Mouse (Mus musculus) CH12.LX (cell line): ENCODE measurements at regions not wholly inside any gene's neighbourhood (a gene's known extent, or its start where the extent isn't known, plus 50 kb on each side); places are given as distances from the start of the nearest gene placed in this dataset.
"Not testable (repeated sequence)": the region's sequence is repeated elsewhere in the genome, so short reads cannot be mapped to it uniquely, and the experiment has no call there.

Experiments
- DNase-seq: peaks from one replicate; pipeline ENCODE4 v3.0.0-alpha.2; 2013; ENCODE audit errors: extremely low read depth
- H3K27ac ChIP-seq: 2 replicates; pipeline ENCODE4 v1.5.1; 2012; ENCODE audit warnings: low read depth, mild to moderate bottlenecking, control low read depth, moderate library complexity; ENCODE audit not compliant: insufficient read depth
- H3K27me3 ChIP-seq: replicated peaks from 2 replicates; pipeline ENCODE3; 2012; ENCODE audit warnings: inconsistent platforms
- H3K36me3 ChIP-seq, 2 experiments: replicated peaks in 1 of 2; 2 replicates each; pipeline versions ENCODE3 to v1.6.1; 2012; ENCODE audit warnings: inconsistent platforms in 1 of 2, low read length in 1 of 2, mild to moderate bottlenecking in 1 of 2, mixed read lengths in 1 of 2, moderate library complexity in 1 of 2; ENCODE audit not compliant: control insufficient read depth in 1 of 2, insufficient read depth in 1 of 2
- H3K4me1 ChIP-seq, 2 experiments: 2 replicates each; pipeline ENCODE4 v1.6.1; 2012; ENCODE audit warnings: inconsistent platforms in 1 of 2, moderate library complexity in 1 of 2; ENCODE audit not compliant: insufficient read depth in 2 of 2, control insufficient read depth in 1 of 2
- H3K4me2 ChIP-seq: 2 replicates; pipeline ENCODE4 v1.6.1; 2012; ENCODE audit warnings: low read depth, mild to moderate bottlenecking, control low read depth; ENCODE audit not compliant: poor library complexity, insufficient read depth, severe bottlenecking
- H3K4me3 ChIP-seq, 3 experiments: fragments of 150-350 bp in 1 of 3; sonication (generic) in 1 of 3; replicated peaks in 1 of 3; 2 replicates each; pipeline versions ENCODE3 to v1.5.1; 2011 to 2012; ENCODE audit warnings: low read depth in 2 of 3, low read length in 2 of 3, mild to moderate bottlenecking in 2 of 3, moderate library complexity in 2 of 3, control low read depth in 1 of 3, improper control_type of control experiment in 1 of 3, inconsistent platforms in 1 of 3, mixed read lengths in 1 of 3; ENCODE audit not compliant: poor library complexity in 1 of 3
- H3K79me2 ChIP-seq: replicated peaks from 2 replicates; pipeline ENCODE4 v1.6.1; 2012; ENCODE audit warnings: mild to moderate bottlenecking, moderate library complexity; ENCODE audit not compliant: control insufficient read depth, poor library complexity, insufficient read depth, severe bottlenecking; ENCODE audit errors: extremely low read depth
- H3K9ac ChIP-seq: 2 replicates; pipeline ENCODE4 v1.6.1; 2012; ENCODE audit warnings: low read depth, mild to moderate bottlenecking, control low read depth, moderate library complexity; ENCODE audit not compliant: insufficient read depth
- H3K9me3 ChIP-seq: replicated peaks from 2 replicates; pipeline ENCODE3; 2012; ENCODE audit warnings: low read length, inconsistent platforms, mixed read lengths
- CHD1 ChIP-seq: IDR thresholded peaks from 2 replicates; pipeline ENCODE4 v1.6.1; 2012; ENCODE audit warnings: low read depth, low read length, improper control_type of control experiment, inconsistent platforms
- CHD2 ChIP-seq: IDR thresholded peaks from 2 replicates; pipeline ENCODE4 v1.6.1; 2011; ENCODE audit warnings: low read length, improper control_type of control experiment
- E2F4 ChIP-seq: IDR thresholded peaks from 2 replicates; pipeline ENCODE4 v1.6.1; 2011; ENCODE audit warnings: low read depth, low read length, improper control_type of control experiment; ENCODE audit not compliant: insufficient replicate concordance
- ELF1 ChIP-seq: IDR thresholded peaks from 2 replicates; pipeline ENCODE4 v1.6.1; 2014; ENCODE audit warnings: low read depth, mild to moderate bottlenecking, inconsistent platforms, low read length, improper control_type of control experiment
- EP300 ChIP-seq: IDR thresholded peaks from 2 replicates; pipeline ENCODE4 v1.6.1; 2011; ENCODE audit warnings: low read length, improper control_type of control experiment
- ETS1 ChIP-seq: conservative IDR thresholded peaks from 2 replicates; pipeline ENCODE4 v1.6.1; 2012; ENCODE audit warnings: low read depth, mild to moderate bottlenecking, inconsistent platforms, low read length, improper control_type of control experiment, moderate library complexity
- GABPA ChIP-seq: IDR thresholded peaks from 2 replicates; pipeline ENCODE4 v1.6.1; 2012; ENCODE audit warnings: low read depth, low read length, improper control_type of control experiment, inconsistent platforms; ENCODE audit not compliant: insufficient replicate concordance
- KAT2A ChIP-seq: IDR thresholded peaks from 2 replicates; pipeline ENCODE4 v1.6.1; 2012; ENCODE audit warnings: low read length, improper control_type of control experiment, inconsistent platforms; ENCODE audit not compliant: insufficient replicate concordance
- MAFK ChIP-seq: IDR thresholded peaks from 2 replicates; pipeline ENCODE4 v1.6.1; 2011; ENCODE audit warnings: low read length, improper control_type of control experiment; ENCODE audit not compliant: insufficient replicate concordance
- MAX ChIP-seq: IDR thresholded peaks from 2 replicates; pipeline ENCODE4 v1.6.1; 2011; ENCODE audit warnings: low read length, improper control_type of control experiment
- MAZ ChIP-seq: IDR thresholded peaks from 2 replicates; pipeline ENCODE4 v1.6.1; 2012; ENCODE audit warnings: low read depth, mild to moderate bottlenecking, inconsistent platforms, low read length, improper control_type of control experiment, moderate library complexity
- MEF2A ChIP-seq: IDR thresholded peaks from 2 replicates; pipeline ENCODE4 v1.6.1; 2014; ENCODE audit warnings: low read depth, mild to moderate bottlenecking, inconsistent platforms, low read length, improper control_type of control experiment, borderline replicate concordance
- MXI1 ChIP-seq: IDR thresholded peaks from 2 replicates; pipeline ENCODE4 v1.6.1; 2011; ENCODE audit warnings: mild to moderate bottlenecking, low read depth, low read length, improper control_type of control experiment
- NRF1 ChIP-seq: IDR thresholded peaks from 2 replicates; pipeline ENCODE4 v1.6.1; 2014; ENCODE audit warnings: low read depth, mild to moderate bottlenecking, inconsistent platforms, low read length, improper control_type of control experiment, moderate library complexity
- PAX5 ChIP-seq: IDR thresholded peaks from 2 replicates; pipeline ENCODE4 v1.6.1; 2012; ENCODE audit warnings: low read length, inconsistent platforms, mixed read lengths
- POLR2A ChIP-seq: IDR thresholded peaks from 2 replicates; pipeline ENCODE4 v1.6.1; 2011; ENCODE audit warnings: low read depth, mild to moderate bottlenecking, improper control_type of control experiment, low read length
- POLR2AphosphoS2 ChIP-seq: IDR thresholded peaks from 2 replicates; pipeline ENCODE4 v1.6.1; 2011; ENCODE audit warnings: low read depth, low read length, improper control_type of control experiment
- RAD21 ChIP-seq: IDR thresholded peaks from 2 replicates; pipeline ENCODE4 v1.6.1; 2011; ENCODE audit warnings: low read depth, mild to moderate bottlenecking, low read length, improper control_type of control experiment, moderate library complexity
- SIN3A ChIP-seq: IDR thresholded peaks from 2 replicates; pipeline ENCODE4 v1.6.1; 2012; ENCODE audit warnings: low read length, improper control_type of control experiment, inconsistent platforms
- TBP ChIP-seq: conservative IDR thresholded peaks from 2 replicates; pipeline ENCODE4 v1.6.1; 2011; ENCODE audit warnings: low read depth, low read length, improper control_type of control experiment
- TCF12 ChIP-seq: IDR thresholded peaks from 2 replicates; pipeline ENCODE4 v1.6.1; 2014; ENCODE audit warnings: low read depth, mild to moderate bottlenecking, inconsistent platforms, low read length, improper control_type of control experiment
- ZNF384 ChIP-seq: IDR thresholded peaks from 2 replicates; pipeline ENCODE4 v1.6.1; 2012; ENCODE audit warnings: low read depth, low read length, improper control_type of control experiment, inconsistent platforms
- dilution Hi-C: fragments of 300-500 bp; cut with MboI; formaldehyde crosslinking; loops from 2 replicates; pipeline ENCODE4 v1.14.3; 2020; ENCODE audit warnings: low sequenced_read_pairs; ENCODE audit not compliant: extremely low pct_unique_long_range_greater_than_20kb, extremely low pct_ligation_motif_present
- in situ Hi-C: fragments of 300-500 bp; cut with MboI; formaldehyde crosslinking; loops from 3 replicates; pipeline ENCODE4 v1.14.3; 2019; ENCODE audit warnings: low sequenced_read_pairs, low pct_ligation_motif_present, low pct_unique_long_range_greater_than_20kb, mixed read lengths

DNA sequence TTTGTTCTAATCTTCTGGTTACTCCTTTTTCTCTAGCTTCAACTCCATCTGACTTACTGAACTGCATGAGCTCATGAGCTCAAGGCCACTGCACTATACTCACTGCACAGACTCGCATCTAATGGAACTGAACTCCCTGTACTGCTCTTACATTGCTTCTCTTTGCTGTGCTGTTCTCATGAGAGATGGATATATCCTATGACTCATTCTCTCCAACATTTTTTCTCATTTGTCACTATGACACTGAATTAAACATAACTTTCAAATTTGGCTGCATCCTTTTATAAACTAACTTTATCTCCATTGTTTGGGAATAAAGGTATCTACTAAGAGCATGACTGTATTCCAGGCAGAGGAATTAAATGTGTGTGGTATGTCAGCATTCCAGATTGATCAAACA is 806.2 kb downstream of the Rab28 start:
- no peaks in the 10 kb centered on the region for H3K4me1 ChIP-seq
- H3K4me2 ChIP-seq, result no peak overlapping the region
- H3K27me3 ChIP-seq, result no peaks in the 10 kb centered on the region
- no peak overlapping the region for H3K9ac ChIP-seq
- no peak for DNase-seq
- no peaks in the 10 kb centered on the region for H3K36me3 ChIP-seq
- no peak overlapping the region for H3K27ac ChIP-seq
- H3K9me3 ChIP-seq, result no peaks in the 10 kb centered on the region
- no peaks in the 10 kb centered on the region for H3K79me2 ChIP-seq
- dilution Hi-C loops (no loop called here), in situ Hi-C loops (no loop called here)
- H3K4me3 ChIP-seq, result no peak overlapping the region
- no peak for TF ChIP-seq MAX

DNA sequence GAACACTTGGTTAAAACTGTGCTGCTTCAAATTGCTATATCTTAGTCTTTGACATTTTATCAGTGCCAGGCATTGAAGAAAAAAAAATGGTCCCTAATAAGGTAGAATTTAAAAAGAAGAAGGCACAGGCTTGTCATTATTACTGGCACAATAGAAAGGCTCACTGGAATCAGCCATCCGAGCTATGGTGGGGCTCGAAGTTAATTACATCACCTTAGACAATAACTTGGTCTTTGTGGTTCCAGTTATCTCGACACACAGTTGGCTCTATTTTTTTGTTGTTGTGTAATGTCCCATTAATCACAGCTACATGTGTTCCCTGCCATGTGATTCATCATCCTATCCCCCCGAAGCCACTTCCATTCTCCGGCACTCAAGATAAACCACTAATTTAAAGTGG is 825.1 kb downstream of the Rab28 start:
- dilution Hi-C loops, result no loop called here
- H3K4me1 ChIP-seq, result no peaks in the 10 kb centered on the region

DNA sequence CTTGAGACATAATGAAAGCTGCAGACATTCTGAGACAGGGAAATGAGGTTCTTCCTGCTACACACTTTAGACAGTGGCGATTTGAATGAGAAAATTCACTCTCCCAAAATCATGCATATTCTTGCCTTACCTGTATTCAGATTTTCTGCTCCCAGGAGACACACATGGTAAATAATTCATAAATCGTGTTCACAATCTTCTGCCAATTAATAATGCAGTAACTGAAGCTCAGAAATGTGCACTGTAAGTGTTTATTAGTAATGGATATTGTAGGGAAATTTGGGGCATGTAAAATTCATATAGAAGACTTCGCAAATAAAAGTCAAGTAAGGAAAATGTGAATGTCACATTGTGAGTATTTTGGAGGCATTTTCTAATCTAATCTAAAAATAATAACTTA is 830.2 kb downstream of the Rab28 start:
- no peak for DNase-seq
- Histone ChIP-seq H3K9me3 (no peaks in the 10 kb centered on the region), H3K4me1 (no peaks in the 10 kb centered on the region), H3K27me3 (no peaks in the 10 kb centered on the region), H3K79me2 (no peaks in the 10 kb centered on the region), H3K27ac (no peak overlapping the region), H3K4me3 (no peak overlapping the region), H3K36me3 (no peaks in the 10 kb centered on the region), H3K9ac (no peak overlapping the region), H3K4me2 (no peak overlapping the region)
- TF ChIP-seq MAFK (no peak), GABPA (no peak), ETS1 (no peak), CHD1 (no peak), ELF1 (no peak), POLR2A (no peak), EP300 (no peak), MEF2A (no peak), SIN3A (no peak), MXI1 (no peak)
- dilution Hi-C loops, result no loop called here
- in situ Hi-C loops, result no loop called here

More for the DNA sequence above, 825.1 kb downstream of the Rab28 start:
- Histone ChIP-seq H3K79me2 (no peaks in the 10 kb centered on the region), H3K9me3 (no peaks in the 10 kb centered on the region), H3K27me3 (no peaks in the 10 kb centered on the region), H3K4me3 (no peak overlapping the region), H3K27ac (no peak overlapping the region), H3K4me2 (no peak overlapping the region), H3K36me3 (no peaks in the 10 kb centered on the region), H3K9ac (no peak overlapping the region)
- DNase-seq, result no peak
- TF ChIP-seq TBP (no peak), CHD1 (no peak), POLR2AphosphoS2 (no peak), RAD21 (no peak), ETS1 (no peak), NRF1 (no peak), KAT2A (no peak), CHD2 (no peak), ZNF384 (no peak), PAX5 (no peak), E2F4 (no peak), ELF1 (no peak), POLR2A (no peak), MAZ (no peak), TCF12 (no peak), MXI1 (no peak)
- in situ Hi-C loops, result no loop called here

DNA sequence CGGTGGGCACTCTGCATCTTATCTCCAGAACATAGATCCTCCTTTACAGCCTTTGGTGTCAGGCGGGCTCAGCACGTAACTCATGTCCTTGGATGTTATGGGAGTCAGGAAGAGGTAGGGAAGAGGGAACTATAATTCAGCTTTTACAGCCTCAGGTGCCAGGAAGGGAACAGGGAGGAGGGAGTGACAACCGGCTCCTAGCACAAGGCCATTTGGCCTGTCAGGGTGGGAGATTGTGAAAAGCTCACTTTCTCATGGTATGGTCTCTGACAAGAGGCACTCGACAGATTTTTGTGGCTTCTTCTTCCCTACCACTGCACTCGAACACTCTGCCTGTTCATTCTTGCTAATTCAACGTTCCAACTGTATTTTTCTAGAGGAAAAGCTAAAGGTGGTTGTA is 845.6 kb downstream of the Rab28 start:
- H3K79me2 ChIP-seq, H3K4me3 ChIP-seq, H3K4me1 ChIP-seq, DNase-seq, H3K36me3 ChIP-seq, H3K9me3 ChIP-seq, H3K27ac ChIP-seq, H3K27me3 ChIP-seq, H3K4me2 ChIP-seq, H3K9ac ChIP-seq, dilution Hi-C loops, in situ Hi-C loops: not testable (repeated sequence)
